Mouse (Mus musculus) megakaryocyte, embryonic 14.5 days (primary cell): Measurements from ENCODE around the gene Hmgb1. TPM values are rescaled to one million over a fixed set of nuclear protein-coding genes. Genes with fewer than 3 reads are reported as not detected.

ENCODE experiments used
- H3K27me3 ChIP-seq: replicated peaks from 2 replicates; pipeline ENCODE3; 2012; ENCODE audit warnings: inconsistent platforms
- H3K36me3 ChIP-seq: replicated peaks from 2 replicates; pipeline ENCODE3; 2012; ENCODE audit warnings: low read length, inconsistent platforms, mixed read lengths
- H3K4me1 ChIP-seq: 2 replicates; pipeline ENCODE4 v1.6.1; 2012; ENCODE audit warnings: inconsistent platforms
- H3K4me3 ChIP-seq: replicated peaks from 2 replicates; pipeline ENCODE3; 2012; ENCODE audit warnings: moderate library complexity, mild to moderate bottlenecking, inconsistent platforms
- H3K9me3 ChIP-seq: 2 replicates; pipeline ENCODE4 v1.6.1; 2012; ENCODE audit warnings: inconsistent platforms
- FLI1 ChIP-seq: IDR thresholded peaks from 2 replicates; pipeline ENCODE4 v1.6.1; 2012; ENCODE audit warnings: low read length, inconsistent platforms, mixed read lengths
- GATA1 ChIP-seq: IDR thresholded peaks from 3 replicates; pipeline ENCODE4 v1.6.1; 2012; ENCODE audit warnings: mixed read lengths, low read length, inconsistent platforms, borderline replicate concordance
- polyA plus RNA-seq: library from polyadenylated mRNA; stranded (reverse); fragments of >175 nt; gene quantifications from 2 replicates; pipeline ENCODE4 v1.2.3, GENCODE M21; 2012; ENCODE audit warnings: low replicate concordance; ENCODE audit not compliant: insufficient read depth

The Hmgb1 gene
- polyA plus RNA-seq, 1 experiment, result 484 TPM

DNA sequence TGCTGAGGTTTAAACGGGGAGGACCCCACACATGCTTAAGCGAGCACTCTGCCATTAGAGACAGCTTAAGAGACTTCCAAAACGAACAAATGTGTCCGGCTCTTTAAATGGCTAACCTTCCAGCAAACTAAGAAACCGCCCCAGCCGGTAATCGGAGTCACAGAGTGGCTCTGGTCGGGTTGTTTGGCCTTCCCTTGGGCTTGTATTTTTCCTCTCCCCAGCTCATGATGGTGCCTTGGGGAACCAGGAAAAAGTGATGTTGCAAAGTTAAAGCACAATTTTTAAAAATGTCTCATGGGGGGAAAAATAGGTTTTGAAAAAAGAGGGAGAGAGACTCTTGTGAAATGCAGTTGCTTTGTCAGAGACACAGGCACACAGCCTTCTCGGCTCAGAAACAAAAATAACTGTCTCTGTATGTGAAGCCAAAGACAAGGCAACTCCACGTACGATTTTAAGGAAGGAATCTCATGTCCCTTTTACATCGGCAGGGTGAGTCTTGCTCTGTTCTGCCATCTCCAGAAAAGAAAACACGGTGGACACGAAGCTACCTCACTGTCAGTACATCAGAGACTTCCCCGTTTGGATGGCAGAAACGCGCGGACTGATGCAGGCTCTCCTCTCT, 164.1 kb downstream of the Hmgb1 start:
- Histone ChIP-seq H3K27me3 (peaks cover 4% of the 10 kb centered on the region), H3K4me3 (no peak overlapping the region), H3K36me3 (no peaks in the 10 kb centered on the region), H3K9me3 (no peaks in the 10 kb centered on the region), H3K4me1 (peaks cover 22% of the 10 kb centered on the region)
- TF ChIP-seq FLI1, result no peak
- TF ChIP-seq GATA1, result no peak

- H3K9me3 ChIP-seq, result peaks cover under 1% of the 10 kb centered on the region
- no peak overlapping the region for H3K4me3 ChIP-seq
- peaks cover 4% of the 10 kb centered on the region for H3K27me3 ChIP-seq
- no peak for TF ChIP-seq FLI1
- TF ChIP-seq GATA1, result no peak
- peaks cover under 1% of the 10 kb centered on the region for H3K36me3 ChIP-seq
- H3K4me1 ChIP-seq, result peaks cover 33% of the 10 kb centered on the region
Observed at GRCm38 (mm10) chr5:149017666-149018415, 166.4 kb downstream of the Hmgb1 start.

- peaks cover 7% of the 10 kb centered on the region for H3K9me3 ChIP-seq
- TF ChIP-seq FLI1, result no peak
- TF ChIP-seq GATA1, result no peak
- H3K4me3 ChIP-seq, result no peak overlapping the region
- peaks cover 33% of the 10 kb centered on the region for H3K4me1 ChIP-seq
- peaks cover 7% of the 10 kb centered on the region for H3K36me3 ChIP-seq
- peaks cover 4% of the 10 kb centered on the region for H3K27me3 ChIP-seq
Observed at GRCm38 (mm10) chr5:149017181-149017580, 167.1 kb downstream of the Hmgb1 start.

- H3K36me3 ChIP-seq, result peaks cover 11% of the 10 kb centered on the region
- no peak overlapping the region for H3K4me3 ChIP-seq
- peaks cover 35% of the 10 kb centered on the region for H3K4me1 ChIP-seq
- TF ChIP-seq FLI1 (no peak), GATA1 (no peak)
- peaks cover 6% of the 10 kb centered on the region for H3K27me3 ChIP-seq
- peaks cover 13% of the 10 kb centered on the region for H3K9me3 ChIP-seq
Observed at GRCm38 (mm10) chr5:149016261-149016660, 168.0 kb downstream of the Hmgb1 start.

- Histone ChIP-seq H3K9me3 (peaks cover 13% of the 10 kb centered on the region), H3K36me3 (peaks cover 11% of the 10 kb centered on the region), H3K4me1 (peaks cover 35% of the 10 kb centered on the region), H3K27me3 (peaks cover 2% of the 10 kb centered on the region), H3K4me3 (peak overlapping the region; percentile 90)
- TF ChIP-seq GATA1 (no peak), FLI1 (no peak)
Observed at GRCm38 (mm10) chr5:149015335-149016201, 168.7 kb downstream of the Hmgb1 start.

DNA sequence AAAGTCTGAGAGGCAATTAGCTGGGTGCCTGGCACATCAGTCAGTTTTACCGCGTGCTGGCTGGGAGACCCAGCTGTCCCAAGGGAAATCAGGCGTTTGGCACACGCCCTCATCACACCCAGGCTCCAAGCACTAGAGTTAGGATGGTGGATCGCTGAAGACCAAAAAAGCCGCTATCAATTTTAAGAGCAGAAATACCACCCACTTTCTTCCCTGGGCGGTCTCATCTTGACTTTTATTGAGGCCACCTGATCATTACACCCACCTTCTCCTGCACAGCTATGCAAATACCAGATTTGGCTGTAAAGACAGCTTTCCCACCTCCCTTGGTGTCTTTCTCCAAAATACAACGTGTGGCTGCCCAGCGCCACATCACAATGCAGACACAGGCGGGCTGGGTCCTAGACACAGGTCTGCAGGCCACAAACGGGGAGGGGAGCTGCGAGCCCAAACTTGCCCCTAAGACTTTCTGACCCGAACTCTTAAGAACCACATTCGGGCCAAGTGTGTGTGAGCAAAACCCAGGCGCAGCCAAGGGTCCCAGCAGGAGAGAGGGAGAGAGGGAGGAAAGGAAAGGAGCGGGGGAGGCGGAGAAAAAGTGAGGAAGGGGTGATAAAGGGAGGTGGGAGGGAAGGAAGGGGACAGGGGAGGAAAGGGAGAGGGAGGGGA, 169.6 kb downstream of the Hmgb1 start:
- peaks cover 2% of the 10 kb centered on the region for H3K27me3 ChIP-seq
- TF ChIP-seq FLI1 (no peak), GATA1 (no peak)
- peak overlapping the region; percentile 90 for H3K4me3 ChIP-seq

GRCm38 (mm10) chr5:149013817-149014508, 170.3 kb downstream of the Hmgb1 start:
- Histone ChIP-seq H3K4me3 (no peak overlapping the region), H3K4me1 (peaks cover 33% of the 10 kb centered on the region), H3K36me3 (peaks cover 11% of the 10 kb centered on the region), H3K9me3 (peaks cover 13% of the 10 kb centered on the region), H3K27me3 (peaks cover 2% of the 10 kb centered on the region)
- no peak for TF ChIP-seq GATA1
- TF ChIP-seq FLI1, result no peak

More for the DNA sequence above, 169.6 kb downstream of the Hmgb1 start:
- peaks cover 13% of the 10 kb centered on the region for H3K9me3 ChIP-seq
- H3K36me3 ChIP-seq, result peaks cover 11% of the 10 kb centered on the region
- H3K4me1 ChIP-seq, result peaks cover 33% of the 10 kb centered on the region

DNA sequence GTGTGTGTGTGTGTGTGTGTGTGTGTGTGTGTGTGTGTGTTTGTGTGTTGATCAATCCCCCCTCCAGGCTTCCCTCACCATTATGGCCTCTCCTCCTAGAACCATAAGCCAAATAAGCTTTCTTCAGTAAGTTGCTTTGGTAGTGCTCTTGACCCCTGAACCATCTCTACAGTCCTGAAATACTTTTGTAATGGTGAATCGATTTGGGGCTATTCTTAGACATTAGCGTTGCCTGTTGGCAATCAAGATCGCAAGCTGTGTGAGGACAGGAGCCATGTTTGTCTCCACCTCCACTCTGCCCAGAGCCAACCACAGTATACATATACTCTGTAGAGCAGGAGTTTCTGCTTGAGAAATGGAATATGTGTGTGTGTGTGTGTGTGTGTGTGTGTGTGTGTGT, 175.2 kb downstream of the Hmgb1 start:
- no peak for TF ChIP-seq FLI1
- no peak for TF ChIP-seq GATA1
- H3K4me1 ChIP-seq, result peaks cover 35% of the 10 kb centered on the region
- H3K36me3 ChIP-seq, result peaks cover 11% of the 10 kb centered on the region
- H3K4me3 ChIP-seq, result no peak overlapping the region
- H3K9me3 ChIP-seq, result peaks cover 13% of the 10 kb centered on the region
- H3K27me3 ChIP-seq, result peaks cover 2% of the 10 kb centered on the region

GRCm38 (mm10) chr5:149007295-149007646, 177.0 kb downstream of the Hmgb1 start:
- peaks cover 6% of the 10 kb centered on the region for H3K36me3 ChIP-seq
- TF ChIP-seq GATA1 (no peak), FLI1 (no peak)
- H3K9me3 ChIP-seq, result peaks cover 8% of the 10 kb centered on the region
- peak overlapping the region; percentile 77 for H3K4me3 ChIP-seq
- peaks cover 2% of the 10 kb centered on the region for H3K27me3 ChIP-seq
- H3K4me1 ChIP-seq, result peaks cover 30% of the 10 kb centered on the region
